ENCODE assay signal across 9 mouse cellular contexts in genomic region chr13:73383585-73383984, GRCm38 (mm10). TPM values are rescaled to one million over a fixed set of nuclear protein-coding genes. Genes with fewer than 3 reads are reported as not detected.
DNase-seq lines count a peak whose midpoint lies in the region; ATAC-seq and TF ChIP-seq lines count a peak whose summit lies in the region.
"Had no signal": no experiment of that assay in that cellular context is flagged by ENCODE, and none has a peak within 500 bp of the region (broad histone marks: within the 10 kb centered on the region; RNA-seq: fewer than 3 reads in every experiment).

No protein-coding gene starts in this region.

- H3K9me3 ChIP-seq in hindbrain, embryonic 11.5 days (ENCODE audit: control insufficient read depth, low read length): no peaks in the 10 kb centered on the region
- no peaks in the 10 kb centered on the region for H3K9me3 ChIP-seq in hindbrain, embryonic 13.5 days
- no peaks in the 10 kb centered on the region; the same call in 1 of the 2 replicates for H3K9me3 ChIP-seq in ES-Bruce4 (replicated peaks; ENCODE audit: control insufficient read depth, insufficient read depth, low read length, poor library complexity, severe bottlenecking)

- no peak for TF ChIP-seq POLR2A in ES-Bruce4 (IDR thresholded peaks at IDR 0.05; ENCODE audit: insufficient read depth, low read length)

- intact Hi-C loops in left cerebral cortex, postnatal 36 days (cut with DNase I): no loop called here

- no peaks in the 10 kb centered on the region for H3K4me1 ChIP-seq in hindbrain, embryonic 11.5 days (replicated peaks; ENCODE audit: control insufficient read depth, insufficient read depth, low read length)
- no peaks in the 10 kb centered on the region for H3K4me1 ChIP-seq in hindbrain, embryonic 13.5 days (replicated peaks)
- no peaks in the 10 kb centered on the region for H3K4me1 ChIP-seq in ES-Bruce4 (ENCODE audit: control insufficient read depth, insufficient read depth, low read length)
- H3K4me1 ChIP-seq: neural tube, embryonic 12.5 days had no signal

- H3K4me2 ChIP-seq in hindbrain, embryonic 11.5 days (replicated peaks; ENCODE audit: low read depth, low read length): no peak overlapping the region
- no peak overlapping the region for H3K4me2 ChIP-seq in hindbrain, embryonic 13.5 days
- H3K4me2 ChIP-seq: neural tube, embryonic 12.5 days had no signal

- peak; percentile 1 for TF ChIP-seq CTCF in ES-Bruce4 (IDR thresholded peaks at IDR 0.05; ENCODE audit: low read depth, low read length)

- H3K36me3 ChIP-seq in hindbrain, embryonic 11.5 days (ENCODE audit: control insufficient read depth, insufficient read depth, low read length): no peaks in the 10 kb centered on the region
- H3K36me3 ChIP-seq in hindbrain, embryonic 13.5 days: no peaks in the 10 kb centered on the region
- no peaks in the 10 kb centered on the region for H3K36me3 ChIP-seq in ES-Bruce4 (ENCODE audit: control insufficient read depth, insufficient read depth, low read length, poor library complexity, severe bottlenecking)
- H3K36me3 ChIP-seq: neural tube, embryonic 12.5 days had no signal

- no peaks in the 10 kb centered on the region for H3K27me3 ChIP-seq in hindbrain, embryonic 11.5 days (ENCODE audit: control insufficient read depth, insufficient read depth, low read length)
- no peaks in the 10 kb centered on the region for H3K27me3 ChIP-seq in hindbrain, embryonic 13.5 days
- H3K27me3 ChIP-seq in ES-Bruce4 (ENCODE audit: control insufficient read depth, insufficient read depth, low read length, poor library complexity, severe bottlenecking): no peaks in the 10 kb centered on the region
- H3K27me3 ChIP-seq: neural tube, embryonic 12.5 days had no signal

- no peak for TF ChIP-seq EP300 in ES-Bruce4 (IDR thresholded peaks at IDR 0.05; ENCODE audit: insufficient read depth, low read depth, low read length)

- no peak for ATAC-seq in hindbrain, embryonic 11.5 days (ENCODE audit: low FRiP score)
- ATAC-seq in hindbrain, embryonic 13.5 days (ENCODE audit: low FRiP score): no peak
- ATAC-seq in erythroid progenitor cell, adult 5-6 weeks (replicated peaks; ENCODE audit: low FRiP score, poor library complexity, severe bottlenecking): 0 out of 2 replicates have a peak, but pooled peaks have one; percentile 62

- H3K4me3 ChIP-seq in hindbrain, embryonic 11.5 days (ENCODE audit: low read depth, low read length): no peak overlapping the region
- no peak overlapping the region for H3K4me3 ChIP-seq in hindbrain, embryonic 13.5 days
- no peak overlapping the region for H3K4me3 ChIP-seq in ES-Bruce4 (ENCODE audit: low read depth, low read length)
- H3K4me3 ChIP-seq: neural tube, embryonic 12.5 days had no signal

- H3K27ac ChIP-seq in hindbrain, embryonic 11.5 days (ENCODE audit: low read depth, low read length): no peak overlapping the region
- no peak overlapping the region for H3K27ac ChIP-seq in hindbrain, embryonic 13.5 days
- H3K27ac ChIP-seq in ES-Bruce4 (ENCODE audit: insufficient read depth, low read length): no peak overlapping the region
- H3K27ac ChIP-seq: neural tube, embryonic 12.5 days had no signal

- WGBS in hindbrain, embryonic 11.5 days: 69% methylated on average over 3 of the region's 3 CpGs
- 68% methylated on average over 3 of the region's 3 CpGs for WGBS in hindbrain, embryonic 13.5 days

- no peak overlapping the region for H3K9ac ChIP-seq in hindbrain, embryonic 11.5 days (ENCODE audit: low read depth, low read length)
- no peak overlapping the region for H3K9ac ChIP-seq in hindbrain, embryonic 13.5 days
- no peak overlapping the region for H3K9ac ChIP-seq in ES-Bruce4 (ENCODE audit: low read depth, poor library complexity, severe bottlenecking)
- H3K9ac ChIP-seq: neural tube, embryonic 12.5 days had no signal

- peak; percentile 50 for DNase-seq in hindbrain, embryonic 11.5 days (ENCODE audit: low spot score)
- peak; percentile 64 for DNase-seq in 3T3-L1 (ENCODE audit: low read depth, low spot score)
- DNase-seq in retina, postnatal 7 days (ENCODE audit: low read depth, low spot score): peak; percentile 19
- DNase-seq in left cerebral cortex, postnatal 36 days (ENCODE audit: low spot score in 2 of 2): no peak
- no peak for DNase-seq in cerebellum, adult 11-12 months

RNA-seq across cellular contexts. Expression of gene Ndufs6, which starts 55.2 kb away (rescaled TPM):
- 311 and 321 TPM in 2 replicates for polyA plus RNA-seq in hindbrain, embryonic 11.5 days (2014; fragmentation: Nextera tagmentation; extraction: Ambion mirVana)
- 370 and 384 TPM in 2 replicates for polyA plus RNA-seq in hindbrain, embryonic 13.5 days (2015; fragmentation: Nextera tagmentation; extraction: Ambion mirVana)
- polyA plus RNA-seq in ES-Bruce4 (2011; ENCODE audit: insufficient read depth, insufficient read length, low read depth, missing spikeins): 233 and 263 TPM in 2 replicates
- total RNA-seq in erythroid progenitor cell, adult 5-6 weeks (2015; ENCODE audit: low replicate concordance): 57.4 and 76.8 TPM in 2 replicates
- 37.9 and 55.8 TPM in 2 replicates for total RNA-seq in erythroid progenitor cell, adult 5-6 weeks (2017; ENCODE audit: low replicate concordance)
- total RNA-seq in left cerebral cortex, postnatal 36 days (2021): 100 to 1,000 TPM; 184 to 196 TPM

RNA-seq across cellular contexts. Expression of gene Mrpl36, which starts 55.3 kb away (rescaled TPM):
- polyA plus RNA-seq in hindbrain, embryonic 11.5 days (2014; fragmentation: Nextera tagmentation; extraction: Ambion mirVana): 121 and 125 TPM in 2 replicates
- 86.9 and 96.8 TPM in 2 replicates for polyA plus RNA-seq in hindbrain, embryonic 13.5 days (2015; fragmentation: Nextera tagmentation; extraction: Ambion mirVana)
- polyA plus RNA-seq in ES-Bruce4 (2011; ENCODE audit: insufficient read depth, insufficient read length, low read depth, missing spikeins): 49.3 and 60.5 TPM in 2 replicates
- total RNA-seq in erythroid progenitor cell, adult 5-6 weeks (2015; ENCODE audit: low replicate concordance): 25.9 and 28.9 TPM in 2 replicates
- total RNA-seq in erythroid progenitor cell, adult 5-6 weeks (2017; ENCODE audit: low replicate concordance): 4.2 and 7.8 TPM in 2 replicates
- total RNA-seq in left cerebral cortex, postnatal 36 days (2021): 10 to 100 TPM; 37.3 to 44.9 TPM

Comparison
In these comparisons a context has a peak if more than half of its experiments do, and no peak if none do; other contexts are left out.
1. DNase-seq: peak in hindbrain, embryonic 11.5 days (single experiment), 3T3-L1 (single experiment) and retina, postnatal 7 days (single experiment); none in left cerebral cortex, postnatal 36 days (0 of 2) and cerebellum, adult 11-12 months (single experiment).